Mouse (Mus musculus) CH12.LX (cell line): ENCODE results near the gene Gse1. TPM values are rescaled to one million over a fixed set of nuclear protein-coding genes. Genes with fewer than 3 reads are reported as not detected.

Experiments used
- DNase-seq: peaks from one replicate; pipeline ENCODE4 v3.0.0-alpha.2; 2013; ENCODE audit errors: extremely low read depth
- H3K27ac ChIP-seq: 2 replicates; pipeline ENCODE4 v1.5.1; 2012; ENCODE audit warnings: low read depth, mild to moderate bottlenecking, control low read depth, moderate library complexity; ENCODE audit not compliant: insufficient read depth
- H3K27me3 ChIP-seq: replicated peaks from 2 replicates; pipeline ENCODE3; 2012; ENCODE audit warnings: inconsistent platforms
- H3K36me3 ChIP-seq, 2 experiments: replicated peaks in 1 of 2; 2 replicates each; pipeline versions ENCODE3 to v1.6.1; 2012; ENCODE audit warnings: inconsistent platforms in 1 of 2, low read length in 1 of 2, mild to moderate bottlenecking in 1 of 2, mixed read lengths in 1 of 2, moderate library complexity in 1 of 2; ENCODE audit not compliant: control insufficient read depth in 1 of 2, insufficient read depth in 1 of 2
- H3K4me1 ChIP-seq, 2 experiments: 2 replicates each; pipeline ENCODE4 v1.6.1; 2012; ENCODE audit warnings: inconsistent platforms in 1 of 2, moderate library complexity in 1 of 2; ENCODE audit not compliant: insufficient read depth in 2 of 2, control insufficient read depth in 1 of 2
- H3K4me2 ChIP-seq: 2 replicates; pipeline ENCODE4 v1.6.1; 2012; ENCODE audit warnings: low read depth, mild to moderate bottlenecking, control low read depth; ENCODE audit not compliant: poor library complexity, insufficient read depth, severe bottlenecking
- H3K4me3 ChIP-seq, 3 experiments: fragments of 150-350 bp in 1 of 3; sonication (generic) in 1 of 3; replicated peaks in 1 of 3; 2 replicates each; pipeline versions ENCODE3 to v1.5.1; 2011 to 2012; ENCODE audit warnings: low read depth in 2 of 3, low read length in 2 of 3, mild to moderate bottlenecking in 2 of 3, moderate library complexity in 2 of 3, control low read depth in 1 of 3, improper control_type of control experiment in 1 of 3, inconsistent platforms in 1 of 3, mixed read lengths in 1 of 3; ENCODE audit not compliant: poor library complexity in 1 of 3
- H3K79me2 ChIP-seq: replicated peaks from 2 replicates; pipeline ENCODE4 v1.6.1; 2012; ENCODE audit warnings: mild to moderate bottlenecking, moderate library complexity; ENCODE audit not compliant: control insufficient read depth, poor library complexity, insufficient read depth, severe bottlenecking; ENCODE audit errors: extremely low read depth
- H3K9ac ChIP-seq: 2 replicates; pipeline ENCODE4 v1.6.1; 2012; ENCODE audit warnings: low read depth, mild to moderate bottlenecking, control low read depth, moderate library complexity; ENCODE audit not compliant: insufficient read depth
- H3K9me3 ChIP-seq: replicated peaks from 2 replicates; pipeline ENCODE3; 2012; ENCODE audit warnings: low read length, inconsistent platforms, mixed read lengths
- CHD1 ChIP-seq: IDR thresholded peaks from 2 replicates; pipeline ENCODE4 v1.6.1; 2012; ENCODE audit warnings: low read depth, low read length, improper control_type of control experiment, inconsistent platforms
- ELF1 ChIP-seq: IDR thresholded peaks from 2 replicates; pipeline ENCODE4 v1.6.1; 2014; ENCODE audit warnings: low read depth, mild to moderate bottlenecking, inconsistent platforms, low read length, improper control_type of control experiment
- GABPA ChIP-seq: IDR thresholded peaks from 2 replicates; pipeline ENCODE4 v1.6.1; 2012; ENCODE audit warnings: low read depth, low read length, improper control_type of control experiment, inconsistent platforms; ENCODE audit not compliant: insufficient replicate concordance
- JUND ChIP-seq: conservative IDR thresholded peaks from 2 replicates; pipeline ENCODE4 v1.6.1; 2011; ENCODE audit warnings: low read depth, low read length, improper control_type of control experiment
- KAT2A ChIP-seq: IDR thresholded peaks from 2 replicates; pipeline ENCODE4 v1.6.1; 2012; ENCODE audit warnings: low read length, improper control_type of control experiment, inconsistent platforms; ENCODE audit not compliant: insufficient replicate concordance
- MAX ChIP-seq: IDR thresholded peaks from 2 replicates; pipeline ENCODE4 v1.6.1; 2011; ENCODE audit warnings: low read length, improper control_type of control experiment
- MYC ChIP-seq: IDR thresholded peaks from 2 replicates; pipeline ENCODE4 v1.6.1; 2011; ENCODE audit warnings: low read depth, mild to moderate bottlenecking, improper control_type of control experiment, low read length
- PAX5 ChIP-seq: IDR thresholded peaks from 2 replicates; pipeline ENCODE4 v1.6.1; 2012; ENCODE audit warnings: low read length, inconsistent platforms, mixed read lengths
- POLR2A ChIP-seq: IDR thresholded peaks from 2 replicates; pipeline ENCODE4 v1.6.1; 2011; ENCODE audit warnings: low read depth, mild to moderate bottlenecking, improper control_type of control experiment, low read length
- RAD21 ChIP-seq: IDR thresholded peaks from 2 replicates; pipeline ENCODE4 v1.6.1; 2011; ENCODE audit warnings: low read depth, mild to moderate bottlenecking, low read length, improper control_type of control experiment, moderate library complexity
- RCOR1 ChIP-seq: conservative IDR thresholded peaks from 2 replicates; pipeline ENCODE4 v1.6.1; 2012; ENCODE audit warnings: low read depth, mild to moderate bottlenecking, inconsistent platforms, low read length, improper control_type of control experiment
- SIN3A ChIP-seq: IDR thresholded peaks from 2 replicates; pipeline ENCODE4 v1.6.1; 2012; ENCODE audit warnings: low read length, improper control_type of control experiment, inconsistent platforms
- TBP ChIP-seq: conservative IDR thresholded peaks from 2 replicates; pipeline ENCODE4 v1.6.1; 2011; ENCODE audit warnings: low read depth, low read length, improper control_type of control experiment
- ZC3H11A ChIP-seq: IDR thresholded peaks from 2 replicates; pipeline ENCODE4 v1.6.1; 2012; ENCODE audit warnings: low read depth, mild to moderate bottlenecking, inconsistent platforms, low read length, improper control_type of control experiment
- ZKSCAN1 ChIP-seq: IDR thresholded peaks from 2 replicates; pipeline ENCODE4 v1.6.1; 2012; ENCODE audit warnings: low read depth, inconsistent platforms, low read length, improper control_type of control experiment, borderline replicate concordance
- ZNF384 ChIP-seq: IDR thresholded peaks from 2 replicates; pipeline ENCODE4 v1.6.1; 2012; ENCODE audit warnings: low read depth, low read length, improper control_type of control experiment, inconsistent platforms
- dilution Hi-C: fragments of 300-500 bp; cut with MboI; formaldehyde crosslinking; loops from 2 replicates; pipeline ENCODE4 v1.14.3; 2020; ENCODE audit warnings: low sequenced_read_pairs; ENCODE audit not compliant: extremely low pct_unique_long_range_greater_than_20kb, extremely low pct_ligation_motif_present
- in situ Hi-C: fragments of 300-500 bp; cut with MboI; formaldehyde crosslinking; loops from 3 replicates; pipeline ENCODE4 v1.14.3; 2019; ENCODE audit warnings: low sequenced_read_pairs, low pct_ligation_motif_present, low pct_unique_long_range_greater_than_20kb, mixed read lengths
- polyA plus RNA-seq: library from polyadenylated mRNA; unstranded; fragments of >175 nt; gene quantifications from 2 replicates; pipeline ENCODE4 v1.2.1, GENCODE M21; 2012; ENCODE audit warnings: low read depth; ENCODE audit not compliant: insufficient read length
- total RNA-seq, 2 experiments: library from RNA; depleted of rRNA; stranded (reverse); fragments of 300-350 nt in 1 of 2; fragments of >200 nt in 1 of 2; gene quantifications; 2 replicates each; pipeline ENCODE4 v1.2.3; 2012 to 2014

Gene Gse1
- total and polyA plus RNA-seq, 3 experiments: 1.3 to 9.8 (median 8.5) TPM

DNA sequence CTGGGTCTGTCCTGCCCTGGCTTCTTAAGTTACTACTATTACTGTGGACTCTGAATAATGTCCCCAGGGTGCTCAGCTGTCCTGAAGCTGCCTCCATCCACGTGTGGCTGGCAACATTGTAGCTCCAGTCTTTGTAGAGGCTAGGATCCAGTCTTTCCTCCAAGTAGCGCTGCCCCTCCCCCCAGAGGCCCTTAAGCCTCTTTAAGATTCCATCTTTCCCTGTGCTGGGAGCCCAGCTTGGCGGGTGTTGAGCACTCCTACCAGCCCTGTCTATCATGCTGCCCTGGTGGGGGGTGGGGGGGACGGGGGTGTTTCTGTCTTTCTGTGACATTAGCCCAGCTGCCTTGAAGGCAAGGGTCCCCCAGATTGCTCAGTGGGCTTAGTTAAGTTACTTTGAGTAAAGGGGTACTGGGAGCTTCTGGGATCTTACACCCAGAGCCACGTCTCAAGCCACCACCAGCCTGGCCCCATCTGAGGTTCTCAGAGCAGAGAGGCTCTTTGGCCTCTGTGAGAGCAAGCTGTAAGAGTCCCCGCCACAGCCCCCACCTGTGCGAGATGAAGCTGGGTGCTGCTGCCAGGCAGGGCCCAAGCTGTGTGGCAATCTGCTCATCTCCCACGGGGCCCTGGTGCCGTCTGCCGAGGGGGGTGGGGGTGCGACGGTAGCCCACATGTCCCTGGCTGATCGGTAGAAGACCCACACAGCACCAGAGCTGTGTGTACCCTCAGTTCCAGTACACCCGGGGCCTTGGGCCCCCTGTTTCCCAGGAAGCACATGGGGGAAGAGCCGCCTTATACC lies 329.1 kb downstream of the Gse1 start:
- DNase-seq: no peak
- dilution Hi-C loops: no loop called here
- Histone ChIP-seq H3K27ac (peak overlapping the region; percentile 17; the same call in 1 of the 2 replicates), H3K79me2 (peaks cover 60% of the 10 kb centered on the region), H3K4me3 (no peak overlapping the region), H3K27me3 (no peaks in the 10 kb centered on the region), H3K4me2 (no peak overlapping the region), H3K36me3 (peaks cover 40 to 82% of the 10 kb centered on the region in 2 experiments), H3K9ac (0 out of 2 replicates have a peak overlapping the region, but pooled peaks have one; percentile 1), H3K4me1 (peaks cover 46 to 98% of the 10 kb centered on the region in 2 experiments), H3K9me3 (no peaks in the 10 kb centered on the region)
- in situ Hi-C loops: no loop called here
- TF ChIP-seq ZNF384 (no peak), GABPA (no peak), JUND (no peak), ZC3H11A (no peak), CHD1 (no peak), POLR2A (no peak), MYC (no peak), MAX (no peak), SIN3A (no peak), ELF1 (no peak)

DNA sequence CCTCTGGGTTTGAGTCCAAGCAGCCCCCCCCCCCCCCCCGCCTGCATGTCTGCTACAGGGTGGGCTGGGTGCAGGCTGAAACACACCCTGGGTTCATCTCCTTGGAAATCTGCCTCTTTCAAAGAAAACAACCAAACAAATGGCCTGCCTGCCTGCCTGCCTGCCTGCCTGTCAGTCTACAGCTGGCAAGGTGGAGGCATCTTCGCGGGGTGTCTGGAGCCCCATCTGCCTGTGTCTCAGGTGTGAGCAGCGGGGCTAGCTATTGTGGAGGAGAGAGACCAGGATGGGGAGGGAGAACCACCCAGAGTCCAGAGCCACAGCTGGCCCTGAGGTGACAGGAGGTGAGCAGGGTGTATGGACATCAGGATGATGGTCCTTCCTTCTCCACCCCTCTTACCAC lies 329.9 kb downstream of the Gse1 start:
- no peak overlapping the region for H3K9ac ChIP-seq
- no peak overlapping the region for H3K27ac ChIP-seq
- in situ Hi-C loops: no loop called here
- H3K36me3 ChIP-seq: peaks cover 45 to 82% of the 10 kb centered on the region in 2 experiments
- peaks cover 42 to 98% of the 10 kb centered on the region in 2 experiments for H3K4me1 ChIP-seq
- DNase-seq: no peak
- H3K79me2 ChIP-seq: peaks cover 52% of the 10 kb centered on the region
- H3K27me3 ChIP-seq: no peaks in the 10 kb centered on the region
- TF ChIP-seq TBP (no peak), ZKSCAN1 (no peak), MAX (no peak), MYC (no peak), PAX5 (no peak), RAD21 (no peak), RCOR1 (no peak), KAT2A (no peak), POLR2A (no peak)
- no peaks in the 10 kb centered on the region for H3K9me3 ChIP-seq
- no peak overlapping the region for H3K4me2 ChIP-seq
- dilution Hi-C loops: no loop called here
- H3K4me3 ChIP-seq: no peak overlapping the region
